Mouse (Mus musculus) CH12.LX (cell line): ENCODE data around the gene Rap2b. TPM values are rescaled to one million over a fixed set of nuclear protein-coding genes. Genes with fewer than 3 reads are reported as not detected.

Experiments used
- DNase-seq: peaks from one replicate; pipeline ENCODE4 v3.0.0-alpha.2; 2013; ENCODE audit errors: extremely low read depth
- H3K27ac ChIP-seq: 2 replicates; pipeline ENCODE4 v1.5.1; 2012; ENCODE audit warnings: low read depth, mild to moderate bottlenecking, control low read depth, moderate library complexity; ENCODE audit not compliant: insufficient read depth
- H3K27me3 ChIP-seq: replicated peaks from 2 replicates; pipeline ENCODE3; 2012; ENCODE audit warnings: inconsistent platforms
- H3K36me3 ChIP-seq, 2 experiments: replicated peaks in 1 of 2; 2 replicates each; pipeline versions ENCODE3 to v1.6.1; 2012; ENCODE audit warnings: inconsistent platforms in 1 of 2, low read length in 1 of 2, mild to moderate bottlenecking in 1 of 2, mixed read lengths in 1 of 2, moderate library complexity in 1 of 2; ENCODE audit not compliant: control insufficient read depth in 1 of 2, insufficient read depth in 1 of 2
- H3K4me1 ChIP-seq, 2 experiments: 2 replicates each; pipeline ENCODE4 v1.6.1; 2012; ENCODE audit warnings: inconsistent platforms in 1 of 2, moderate library complexity in 1 of 2; ENCODE audit not compliant: insufficient read depth in 2 of 2, control insufficient read depth in 1 of 2
- H3K4me2 ChIP-seq: 2 replicates; pipeline ENCODE4 v1.6.1; 2012; ENCODE audit warnings: low read depth, mild to moderate bottlenecking, control low read depth; ENCODE audit not compliant: poor library complexity, insufficient read depth, severe bottlenecking
- H3K4me3 ChIP-seq, 3 experiments: fragments of 150-350 bp in 1 of 3; sonication (generic) in 1 of 3; replicated peaks in 1 of 3; 2 replicates each; pipeline versions ENCODE3 to v1.5.1; 2011 to 2012; ENCODE audit warnings: low read depth in 2 of 3, low read length in 2 of 3, mild to moderate bottlenecking in 2 of 3, moderate library complexity in 2 of 3, control low read depth in 1 of 3, improper control_type of control experiment in 1 of 3, inconsistent platforms in 1 of 3, mixed read lengths in 1 of 3; ENCODE audit not compliant: poor library complexity in 1 of 3
- H3K79me2 ChIP-seq: replicated peaks from 2 replicates; pipeline ENCODE4 v1.6.1; 2012; ENCODE audit warnings: mild to moderate bottlenecking, moderate library complexity; ENCODE audit not compliant: control insufficient read depth, poor library complexity, insufficient read depth, severe bottlenecking; ENCODE audit errors: extremely low read depth
- H3K9ac ChIP-seq: 2 replicates; pipeline ENCODE4 v1.6.1; 2012; ENCODE audit warnings: low read depth, mild to moderate bottlenecking, control low read depth, moderate library complexity; ENCODE audit not compliant: insufficient read depth
- H3K9me3 ChIP-seq: replicated peaks from 2 replicates; pipeline ENCODE3; 2012; ENCODE audit warnings: low read length, inconsistent platforms, mixed read lengths
- E2F4 ChIP-seq: IDR thresholded peaks from 2 replicates; pipeline ENCODE4 v1.6.1; 2011; ENCODE audit warnings: low read depth, low read length, improper control_type of control experiment; ENCODE audit not compliant: insufficient replicate concordance
- ELF1 ChIP-seq: IDR thresholded peaks from 2 replicates; pipeline ENCODE4 v1.6.1; 2014; ENCODE audit warnings: low read depth, mild to moderate bottlenecking, inconsistent platforms, low read length, improper control_type of control experiment
- GABPA ChIP-seq: IDR thresholded peaks from 2 replicates; pipeline ENCODE4 v1.6.1; 2012; ENCODE audit warnings: low read depth, low read length, improper control_type of control experiment, inconsistent platforms; ENCODE audit not compliant: insufficient replicate concordance
- IRF4 ChIP-seq: IDR thresholded peaks from 2 replicates; pipeline ENCODE4 v1.6.1; 2014; ENCODE audit warnings: low read depth, mild to moderate bottlenecking, inconsistent platforms, low read length, improper control_type of control experiment
- JUND ChIP-seq: conservative IDR thresholded peaks from 2 replicates; pipeline ENCODE4 v1.6.1; 2011; ENCODE audit warnings: low read depth, low read length, improper control_type of control experiment
- KAT2A ChIP-seq: IDR thresholded peaks from 2 replicates; pipeline ENCODE4 v1.6.1; 2012; ENCODE audit warnings: low read length, improper control_type of control experiment, inconsistent platforms; ENCODE audit not compliant: insufficient replicate concordance
- MAZ ChIP-seq: IDR thresholded peaks from 2 replicates; pipeline ENCODE4 v1.6.1; 2012; ENCODE audit warnings: low read depth, mild to moderate bottlenecking, inconsistent platforms, low read length, improper control_type of control experiment, moderate library complexity
- MXI1 ChIP-seq: IDR thresholded peaks from 2 replicates; pipeline ENCODE4 v1.6.1; 2011; ENCODE audit warnings: mild to moderate bottlenecking, low read depth, low read length, improper control_type of control experiment
- MYC ChIP-seq: IDR thresholded peaks from 2 replicates; pipeline ENCODE4 v1.6.1; 2011; ENCODE audit warnings: low read depth, mild to moderate bottlenecking, improper control_type of control experiment, low read length
- PAX5 ChIP-seq: IDR thresholded peaks from 2 replicates; pipeline ENCODE4 v1.6.1; 2012; ENCODE audit warnings: low read length, inconsistent platforms, mixed read lengths
- POLR2AphosphoS2 ChIP-seq: IDR thresholded peaks from 2 replicates; pipeline ENCODE4 v1.6.1; 2011; ENCODE audit warnings: low read depth, low read length, improper control_type of control experiment
- RAD21 ChIP-seq: IDR thresholded peaks from 2 replicates; pipeline ENCODE4 v1.6.1; 2011; ENCODE audit warnings: low read depth, mild to moderate bottlenecking, low read length, improper control_type of control experiment, moderate library complexity
- RCOR1 ChIP-seq: conservative IDR thresholded peaks from 2 replicates; pipeline ENCODE4 v1.6.1; 2012; ENCODE audit warnings: low read depth, mild to moderate bottlenecking, inconsistent platforms, low read length, improper control_type of control experiment
- SMC3 ChIP-seq: IDR thresholded peaks from 2 replicates; pipeline ENCODE4 v1.6.1; 2011; ENCODE audit warnings: low read depth, low read length, improper control_type of control experiment
- TBP ChIP-seq: conservative IDR thresholded peaks from 2 replicates; pipeline ENCODE4 v1.6.1; 2011; ENCODE audit warnings: low read depth, low read length, improper control_type of control experiment
- UBTF ChIP-seq: IDR thresholded peaks from 2 replicates; pipeline ENCODE4 v1.6.1; 2012; ENCODE audit warnings: low read depth, mild to moderate bottlenecking, inconsistent platforms, low read length, improper control_type of control experiment, moderate library complexity
- ZC3H11A ChIP-seq: IDR thresholded peaks from 2 replicates; pipeline ENCODE4 v1.6.1; 2012; ENCODE audit warnings: low read depth, mild to moderate bottlenecking, inconsistent platforms, low read length, improper control_type of control experiment
- ZKSCAN1 ChIP-seq: IDR thresholded peaks from 2 replicates; pipeline ENCODE4 v1.6.1; 2012; ENCODE audit warnings: low read depth, inconsistent platforms, low read length, improper control_type of control experiment, borderline replicate concordance
- ZMIZ1 ChIP-seq: IDR thresholded peaks from 2 replicates; pipeline ENCODE4 v1.6.1; 2012; ENCODE audit warnings: low read depth, mild to moderate bottlenecking, inconsistent platforms, low read length, improper control_type of control experiment
- dilution Hi-C: fragments of 300-500 bp; cut with MboI; formaldehyde crosslinking; loops from 2 replicates; pipeline ENCODE4 v1.14.3; 2020; ENCODE audit warnings: low sequenced_read_pairs; ENCODE audit not compliant: extremely low pct_unique_long_range_greater_than_20kb, extremely low pct_ligation_motif_present
- in situ Hi-C: fragments of 300-500 bp; cut with MboI; formaldehyde crosslinking; loops from 3 replicates; pipeline ENCODE4 v1.14.3; 2019; ENCODE audit warnings: low sequenced_read_pairs, low pct_ligation_motif_present, low pct_unique_long_range_greater_than_20kb, mixed read lengths
- polyA plus RNA-seq: library from polyadenylated mRNA; unstranded; fragments of >175 nt; gene quantifications from 2 replicates; pipeline ENCODE4 v1.2.1, GENCODE M21; 2012; ENCODE audit warnings: low read depth; ENCODE audit not compliant: insufficient read length
- total RNA-seq, 2 experiments: library from RNA; depleted of rRNA; stranded (reverse); fragments of 300-350 nt in 1 of 2; fragments of >200 nt in 1 of 2; gene quantifications; 2 replicates each; pipeline ENCODE4 v1.2.3; 2012 to 2014

The Rap2b gene
- total and polyA plus RNA-seq, 3 experiments, result not detected

- Histone ChIP-seq H3K27ac (no peak overlapping the region), H3K4me1 (no peaks in the 10 kb centered on the region)
- dilution Hi-C loops, result no loop called here
- DNase-seq, result no peak
- no peak for TF ChIP-seq ZMIZ1
- no peak for TF ChIP-seq POLR2AphosphoS2
- TF ChIP-seq IRF4, result no peak
- TF ChIP-seq ZC3H11A, result no peak
- no peak for TF ChIP-seq PAX5
- TF ChIP-seq KAT2A, result no peak
- no peak for TF ChIP-seq TBP
- no peak for TF ChIP-seq JUND
- TF ChIP-seq MYC, result no peak
- TF ChIP-seq GABPA, result no peak
- TF ChIP-seq MXI1, result no peak
- TF ChIP-seq SMC3, result no peak
- no peak for TF ChIP-seq E2F4
- TF ChIP-seq ELF1, result no peak
- TF ChIP-seq, all 38 proteins: peak for 0
- in situ Hi-C loops, result no loop called here
- Histone ChIP-seq H3K4me3 (no peak overlapping the region), H3K9ac (no peak overlapping the region), H3K36me3 (no peaks in the 10 kb centered on the region), H3K27me3 (no peaks in the 10 kb centered on the region), H3K4me2 (no peak overlapping the region), H3K9me3 (peaks cover 40% of the 10 kb centered on the region), H3K79me2 (no peaks in the 10 kb centered on the region)
These were observed 33.9 kb downstream of the Rap2b start for GRCm38 (mm10) chr3:61395382-61395781.

- in situ Hi-C loops, result no loop called here
- no peaks in the 10 kb centered on the region for H3K79me2 ChIP-seq
- no peaks in the 10 kb centered on the region for H3K36me3 ChIP-seq
- no peak overlapping the region for H3K27ac ChIP-seq
- H3K9me3 ChIP-seq, result peaks cover 40% of the 10 kb centered on the region
- no peaks in the 10 kb centered on the region for H3K4me1 ChIP-seq
- no peak for DNase-seq
- H3K27me3 ChIP-seq, result no peaks in the 10 kb centered on the region
- dilution Hi-C loops, result no loop called here
- H3K4me3 ChIP-seq, result no peak overlapping the region
- H3K9ac ChIP-seq, result no peak overlapping the region
- H3K4me2 ChIP-seq, result no peak overlapping the region
- TF ChIP-seq UBTF (no peak), ZKSCAN1 (no peak), RAD21 (no peak), RCOR1 (no peak), MAZ (no peak), ZC3H11A (no peak)
- TF ChIP-seq, all 38 proteins: peak for 0
These were observed 35.3 kb downstream of the Rap2b start for GRCm38 (mm10) chr3:61396728-61397127.
